Mouse (Mus musculus) intestine, embryonic 16.5 days (tissue): ENCODE data around the gene Gipc2. TPM values are rescaled to one million over a fixed set of nuclear protein-coding genes. Genes with fewer than 3 reads are reported as not detected.

ENCODE experiments used
- ATAC-seq: fragments of 200-750 bp; cut with Nextera tagmentation; 2 replicates; pipeline ENCODE4 v1.8.0; 2017; ENCODE audit warnings: moderate TSS enrichment, moderate library complexity
- H3K27ac ChIP-seq: fragments of 300-500 bp; sonication (generic); 2 replicates; pipeline ENCODE4 v1.5.1; 2014; ENCODE audit warnings: mild to moderate bottlenecking, low read length
- H3K27me3 ChIP-seq: fragments of 300-500 bp; sonication (generic); replicated peaks from 2 replicates; pipeline ENCODE4 v1.6.1; 2014; ENCODE audit warnings: low read length, control low read depth, mixed read lengths; ENCODE audit not compliant: control insufficient read depth, insufficient read depth
- H3K36me3 ChIP-seq: fragments of 300-500 bp; sonication (generic); 2 replicates; pipeline ENCODE4 v1.6.1; 2014; ENCODE audit warnings: low read length, control low read depth; ENCODE audit not compliant: control insufficient read depth, insufficient read depth
- H3K4me1 ChIP-seq: fragments of 300-500 bp; sonication (generic); 2 replicates; pipeline ENCODE4 v1.6.1; 2014; ENCODE audit warnings: low read length, control low read depth, mixed read lengths; ENCODE audit not compliant: control insufficient read depth, insufficient read depth
- H3K4me2 ChIP-seq: fragments of 300-500 bp; sonication (generic); 2 replicates; pipeline ENCODE4 v1.6.1; 2014; ENCODE audit warnings: low read depth, low read length, control low read depth
- H3K4me3 ChIP-seq: fragments of 300-500 bp; sonication (generic); 2 replicates; pipeline ENCODE4 v1.5.1; 2014; ENCODE audit warnings: mild to moderate bottlenecking, low read length
- H3K9ac ChIP-seq: fragments of 300-500 bp; sonication (generic); 2 replicates; pipeline ENCODE4 v1.6.1; 2014; ENCODE audit warnings: low read depth, low read length
- H3K9me3 ChIP-seq: fragments of 300-500 bp; sonication (generic); 2 replicates; pipeline ENCODE4 v1.6.1; 2016; ENCODE audit warnings: low read length, control low read depth; ENCODE audit not compliant: control insufficient read depth
- WGBS: fragments of 180-500 bp; shearing (Covaris S2); extraction: QIAGEN DNeasy Blood & Tissue Kit; methylation state at CpG from one replicate; pipeline ENCODE4 v1.1.7; 2014; 5-methylcytosine and 5-hydroxymethylcytosine counted together
- polyA plus RNA-seq: library from polyadenylated mRNA; unstranded; fragments of >200 nt; fragmentation: Nextera tagmentation; extraction: Ambion mirVana; gene quantifications from 2 replicates; pipeline ENCODE4 v1.2.1, GENCODE M21; 2015

Gene Gipc2
- polyA plus RNA-seq, 1 experiment from 2014 or later, result 244 TPM

DNA sequence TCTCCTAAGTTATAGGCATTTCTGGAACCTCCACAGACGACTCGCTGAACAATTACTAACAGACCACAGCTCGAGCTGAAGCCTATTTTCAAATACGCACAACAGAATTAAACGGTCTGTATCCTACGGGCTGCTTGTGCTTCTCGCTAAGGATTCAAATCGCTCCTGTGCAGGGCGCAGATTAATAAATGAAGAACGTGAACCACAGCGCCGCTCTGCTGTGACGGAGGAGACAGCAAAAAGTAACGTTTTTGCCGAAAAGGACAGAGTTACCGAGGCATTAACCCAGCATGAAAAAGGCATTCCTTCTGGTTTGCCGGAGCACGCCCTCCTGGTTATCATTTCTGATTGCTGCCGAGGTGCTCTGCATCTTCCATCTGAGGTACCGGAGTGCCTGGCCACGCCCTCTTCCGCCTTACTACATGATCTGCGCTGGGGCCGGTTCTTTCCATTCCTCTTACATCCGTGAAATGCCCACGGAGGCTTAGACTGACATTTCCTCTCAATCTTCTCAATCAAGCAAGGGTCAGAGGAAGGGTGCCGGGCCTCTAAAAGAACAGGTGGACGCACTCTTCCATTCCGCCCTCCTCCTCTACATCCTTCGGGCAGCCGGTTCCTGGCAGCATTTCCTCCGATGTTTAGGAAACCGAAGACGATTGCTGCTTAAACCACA lies 73.5 kb downstream of the Gipc2 start:
- H3K9ac ChIP-seq, result no peak overlapping the region
- 52% methylated on average over 34 of the region's 34 CpGs for WGBS
- H3K4me3 ChIP-seq, result peak overlapping the region; percentile 38
- no peaks in the 10 kb centered on the region for H3K9me3 ChIP-seq
- H3K4me2 ChIP-seq, result peak overlapping the region; percentile 42
- H3K36me3 ChIP-seq, result no peaks in the 10 kb centered on the region
- H3K27ac ChIP-seq, result no peak overlapping the region
- H3K27me3 ChIP-seq, result no peaks in the 10 kb centered on the region
- H3K4me1 ChIP-seq, result no peaks in the 10 kb centered on the region
- ATAC-seq, result no peak

DNA sequence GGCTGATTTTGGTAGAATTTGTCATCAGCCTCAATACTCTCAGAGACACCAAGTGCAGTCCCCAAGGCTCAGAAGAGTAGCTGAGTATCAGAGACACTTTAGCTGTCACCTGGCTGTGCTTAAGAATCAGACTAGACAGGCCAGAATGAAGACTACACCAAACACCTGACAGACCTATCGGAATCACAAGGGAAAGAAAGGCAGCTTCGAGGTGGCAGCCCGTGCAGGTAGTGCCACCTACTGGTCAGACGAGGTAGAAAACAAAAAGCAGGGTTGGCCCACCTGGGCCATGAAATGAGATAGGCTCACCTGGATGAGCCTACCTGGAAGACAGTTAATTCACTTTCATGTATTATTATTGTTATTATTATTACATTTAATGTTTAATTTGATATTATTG lies 76.9 kb downstream of the Gipc2 start:
- H3K36me3 ChIP-seq, result no peaks in the 10 kb centered on the region
- 4% methylated on average over 4 of the region's 4 CpGs for WGBS
- no peak overlapping the region for H3K4me2 ChIP-seq
- H3K4me1 ChIP-seq, result no peaks in the 10 kb centered on the region
- peak; percentile 59 for ATAC-seq
- no peak overlapping the region for H3K27ac ChIP-seq
- no peak overlapping the region for H3K4me3 ChIP-seq
- H3K9ac ChIP-seq, result no peak overlapping the region
- no peaks in the 10 kb centered on the region for H3K9me3 ChIP-seq
- no peaks in the 10 kb centered on the region for H3K27me3 ChIP-seq

DNA sequence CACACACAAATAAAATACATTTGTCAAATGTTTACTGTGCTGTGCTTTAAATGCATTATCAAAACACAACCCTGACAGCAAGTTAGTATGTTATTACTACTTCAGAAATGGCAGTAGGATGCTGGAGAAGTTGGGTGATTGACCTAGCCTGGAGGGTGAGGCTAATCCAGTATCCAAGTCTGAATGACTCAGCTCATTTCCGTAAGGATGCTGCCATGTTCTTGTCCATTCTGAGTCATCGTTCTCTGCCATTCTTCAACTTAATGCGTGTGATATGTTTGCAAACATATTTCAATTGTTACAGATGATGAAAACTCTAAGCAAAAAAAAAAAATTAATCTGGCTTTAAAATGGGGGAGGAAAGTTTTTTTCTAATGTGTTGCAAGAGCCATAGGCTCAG lies 84.6 kb downstream of the Gipc2 start:
- Histone ChIP-seq H3K27me3 (no peaks in the 10 kb centered on the region), H3K4me1 (no peaks in the 10 kb centered on the region; the same call in 1 of the 2 replicates), H3K4me3 (no peak overlapping the region), H3K9me3 (no peaks in the 10 kb centered on the region), H3K9ac (no peak overlapping the region), H3K27ac (no peak overlapping the region), H3K4me2 (no peak overlapping the region), H3K36me3 (no peaks in the 10 kb centered on the region)
- 92% methylated on average over 3 of the region's 3 CpGs for WGBS
- ATAC-seq, result no peak

DNA sequence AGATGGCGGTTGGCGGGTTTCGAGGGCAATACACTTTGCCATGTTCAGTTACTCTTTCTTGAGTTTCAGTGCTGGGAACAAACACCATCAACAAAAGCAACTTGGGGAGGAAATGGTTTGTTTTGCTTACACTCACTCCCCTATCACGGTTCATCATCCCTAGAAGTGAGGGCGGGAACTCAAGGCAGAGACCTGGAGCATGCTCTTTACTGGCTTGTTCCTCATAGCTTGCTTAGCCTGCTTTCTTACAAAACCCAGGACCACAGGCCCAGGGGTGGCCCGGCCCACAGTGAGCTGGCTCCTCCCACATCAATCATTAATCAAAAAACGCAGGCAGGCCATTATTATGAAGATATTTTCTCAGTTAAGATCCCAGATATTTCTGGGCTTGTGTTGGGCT lies 89.9 kb downstream of the Gipc2 start:
- no peak overlapping the region for H3K4me2 ChIP-seq
- ATAC-seq, result no peak
- WGBS, result 76% methylated on average over 7 of the region's 7 CpGs
- H3K27me3 ChIP-seq, result no peaks in the 10 kb centered on the region
- no peak overlapping the region for H3K4me3 ChIP-seq
- H3K27ac ChIP-seq, result no peak overlapping the region
- H3K9me3 ChIP-seq, result no peaks in the 10 kb centered on the region
- no peaks in the 10 kb centered on the region for H3K36me3 ChIP-seq
- no peaks in the 10 kb centered on the region; the same call in 1 of the 2 replicates for H3K4me1 ChIP-seq
- H3K9ac ChIP-seq, result no peak overlapping the region

DNA sequence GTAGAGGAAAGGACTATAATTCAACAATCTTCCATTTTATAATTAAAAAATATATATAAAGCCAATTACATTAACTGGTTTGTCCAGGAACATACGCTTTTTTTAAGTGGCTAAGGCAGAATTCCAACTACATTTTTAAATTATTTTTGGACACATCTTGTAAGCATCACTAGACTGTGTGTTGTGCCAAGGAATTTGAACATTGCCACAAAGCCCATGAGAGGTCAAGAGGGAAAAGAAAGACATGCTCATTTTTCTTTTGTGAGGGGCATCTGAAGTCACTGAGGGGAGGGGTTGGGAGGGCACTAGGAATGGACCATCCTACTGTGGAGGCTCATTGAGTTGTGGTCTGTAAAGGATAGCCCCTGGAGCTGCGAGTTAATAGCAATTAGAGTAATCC lies 97.0 kb downstream of the Gipc2 start:
- no peak overlapping the region for H3K4me2 ChIP-seq
- no peak for ATAC-seq
- H3K27me3 ChIP-seq, result no peaks in the 10 kb centered on the region
- H3K4me1 ChIP-seq, result peaks cover 8% of the 10 kb centered on the region
- no peaks in the 10 kb centered on the region for H3K36me3 ChIP-seq
- WGBS, result 78% methylated on average over 2 of the region's 2 CpGs
- no peak overlapping the region for H3K27ac ChIP-seq
- H3K9ac ChIP-seq, result no peak overlapping the region
- no peaks in the 10 kb centered on the region for H3K9me3 ChIP-seq
- H3K4me3 ChIP-seq, result no peak overlapping the region

DNA sequence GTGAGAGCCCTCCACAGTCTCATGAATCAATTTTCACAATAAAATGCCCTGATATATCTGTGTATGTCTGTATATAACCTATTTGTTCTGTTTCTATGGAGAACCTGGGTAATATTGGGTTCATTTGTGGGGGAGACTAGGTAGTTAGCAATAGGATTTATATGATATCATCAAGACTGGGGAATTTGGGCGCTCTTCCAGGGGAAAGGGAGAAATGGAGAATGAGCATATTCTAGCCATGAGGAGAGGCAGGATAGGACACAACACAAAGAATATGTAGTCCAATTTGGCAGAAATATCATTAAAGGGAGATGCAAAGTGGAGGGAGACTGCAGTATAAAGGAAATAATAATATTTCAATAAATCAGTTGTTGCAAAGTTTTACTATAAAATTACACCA lies 97.7 kb downstream of the Gipc2 start:
- H3K9ac ChIP-seq, result no peak overlapping the region
- no peak for ATAC-seq
- WGBS, result 95% methylated on average over 1 of the region's 1 CpGs

DNA sequence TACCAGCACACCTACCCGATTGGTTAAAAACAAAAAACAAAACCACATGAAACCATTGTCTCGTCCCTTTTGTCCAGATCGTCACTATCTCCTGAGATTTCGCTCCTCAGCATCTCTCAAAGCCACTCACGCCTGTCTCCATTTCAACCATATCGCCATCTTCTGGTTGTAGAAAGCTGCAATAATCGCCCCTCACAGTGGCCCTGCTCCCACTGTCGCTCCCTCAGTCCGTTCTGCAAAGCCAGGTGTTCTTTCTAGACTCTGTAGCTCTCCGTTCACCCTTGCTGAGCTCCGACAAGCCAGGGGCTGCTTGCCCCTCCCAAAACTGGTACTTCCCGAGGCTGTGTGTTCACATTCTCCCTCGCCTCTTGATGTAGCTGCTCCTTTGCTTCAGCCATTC lies 99.3 kb downstream of the Gipc2 start:
- peaks cover 8% of the 10 kb centered on the region for H3K4me1 ChIP-seq
- no peak overlapping the region for H3K9ac ChIP-seq
- WGBS, result 28% methylated on average over 13 of the region's 13 CpGs
- H3K27ac ChIP-seq, result no peak overlapping the region
- no peaks in the 10 kb centered on the region for H3K27me3 ChIP-seq
- H3K36me3 ChIP-seq, result no peaks in the 10 kb centered on the region
- no peak overlapping the region for H3K4me3 ChIP-seq
- peak; percentile 40; the same call in 1 of the 2 replicates for ATAC-seq
- H3K9me3 ChIP-seq, result no peaks in the 10 kb centered on the region
- H3K4me2 ChIP-seq, result peak overlapping the region; percentile 33; the same call in 1 of the 2 replicates

More for the DNA sequence above, 97.7 kb downstream of the Gipc2 start:
- Histone ChIP-seq H3K9me3 (no peaks in the 10 kb centered on the region), H3K27ac (no peak overlapping the region), H3K4me2 (no peak overlapping the region), H3K36me3 (no peaks in the 10 kb centered on the region), H3K27me3 (no peaks in the 10 kb centered on the region), H3K4me3 (no peak overlapping the region), H3K4me1 (peaks cover 8% of the 10 kb centered on the region)

DNA sequence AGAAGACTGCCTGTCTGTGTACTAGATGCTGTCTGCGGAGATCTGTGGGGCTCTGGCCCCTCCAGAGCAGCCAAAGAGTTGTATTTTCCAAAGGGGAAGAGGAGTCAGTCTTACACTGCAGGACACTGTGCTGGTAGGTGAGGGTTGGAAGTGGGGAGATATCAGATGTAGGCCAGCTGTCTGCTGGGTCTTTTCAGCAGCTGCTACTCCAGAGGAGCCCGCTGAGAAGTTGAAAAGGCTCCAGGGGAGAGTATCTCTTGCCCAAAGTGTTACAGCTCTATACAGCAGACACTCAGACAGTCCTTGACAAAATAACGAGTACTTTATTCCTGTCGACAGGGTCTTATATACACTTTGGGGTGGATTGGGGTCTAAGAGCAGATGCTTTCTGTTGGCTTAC lies 100.2 kb downstream of the Gipc2 start:
- H3K4me1 ChIP-seq, result peaks cover 8% of the 10 kb centered on the region
- no peak overlapping the region for H3K4me2 ChIP-seq
- ATAC-seq, result no peak
- H3K4me3 ChIP-seq, result no peak overlapping the region
- H3K27me3 ChIP-seq, result no peaks in the 10 kb centered on the region
- no peaks in the 10 kb centered on the region for H3K9me3 ChIP-seq
- 60% methylated on average over 4 of the region's 4 CpGs for WGBS
- no peak overlapping the region for H3K27ac ChIP-seq
- no peaks in the 10 kb centered on the region for H3K36me3 ChIP-seq
- H3K9ac ChIP-seq, result no peak overlapping the region

DNA sequence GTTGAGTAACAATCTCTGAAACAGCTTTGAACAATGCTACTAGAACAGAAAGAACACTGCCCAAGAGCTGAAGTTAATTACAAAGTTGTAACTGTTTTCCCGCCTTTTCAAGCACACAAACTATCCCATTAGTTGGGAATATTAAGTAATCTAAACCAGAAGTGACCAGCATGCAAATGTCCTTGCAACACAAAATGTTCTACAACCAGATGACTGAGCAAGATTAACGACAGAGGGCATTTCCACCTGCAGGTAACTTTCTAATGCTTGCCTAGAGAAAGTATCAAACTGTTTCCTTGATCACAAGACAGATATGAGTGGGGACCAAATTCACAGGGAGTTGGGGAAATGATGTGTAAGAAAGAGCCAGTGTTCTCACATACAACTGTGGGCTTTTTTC lies 101.9 kb downstream of the Gipc2 start:
- H3K9ac ChIP-seq, result no peak overlapping the region
- 74% methylated on average over 2 of the region's 2 CpGs for WGBS
- H3K4me2 ChIP-seq, result no peak overlapping the region
- no peaks in the 10 kb centered on the region for H3K9me3 ChIP-seq
- peaks cover 8% of the 10 kb centered on the region for H3K4me1 ChIP-seq
- no peaks in the 10 kb centered on the region for H3K27me3 ChIP-seq
- no peak overlapping the region for H3K27ac ChIP-seq
- no peak for ATAC-seq
- no peak overlapping the region for H3K4me3 ChIP-seq
- H3K36me3 ChIP-seq, result no peaks in the 10 kb centered on the region

DNA sequence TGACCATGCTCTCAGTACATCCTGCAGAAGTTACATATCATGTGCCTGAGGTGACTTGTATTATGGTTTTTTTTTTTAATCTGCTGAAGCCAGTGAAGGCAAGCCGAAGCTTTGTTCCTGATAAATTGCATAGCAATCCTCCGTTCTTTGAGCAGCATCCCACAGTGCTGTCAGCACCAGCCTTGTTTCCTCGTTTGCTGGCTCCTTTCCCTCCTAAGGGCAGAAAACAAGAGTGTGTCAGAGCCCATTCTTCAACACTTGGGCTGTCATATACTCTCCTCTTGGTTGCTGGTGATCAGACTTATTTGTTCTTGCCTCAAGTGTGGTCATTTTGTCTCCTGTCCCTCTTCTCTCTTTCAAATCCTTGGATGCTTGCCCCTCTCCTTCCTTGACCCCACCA lies 103.2 kb downstream of the Gipc2 start:
- H3K4me2 ChIP-seq, result no peak overlapping the region
- H3K9ac ChIP-seq, result no peak overlapping the region
- H3K4me3 ChIP-seq, result no peak overlapping the region
- peaks cover 8% of the 10 kb centered on the region for H3K4me1 ChIP-seq
- H3K9me3 ChIP-seq, result no peaks in the 10 kb centered on the region
- H3K27ac ChIP-seq, result no peak overlapping the region
- WGBS, result 55% methylated on average over 3 of the region's 3 CpGs
- no peaks in the 10 kb centered on the region for H3K36me3 ChIP-seq
- ATAC-seq, result no peak
- no peaks in the 10 kb centered on the region for H3K27me3 ChIP-seq
